In genomic region chr1:171269848-171270572, GRCm38 (mm10) we compare ENCODE assay signal across 8 mouse cellular contexts. TPM values are rescaled to one million over a fixed set of nuclear protein-coding genes. Genes with fewer than 3 reads are reported as not detected.
DNase-seq lines count a peak whose midpoint lies in the region; ATAC-seq lines count a peak whose summit lies in the region.

Gene B4galt3 (plus strand): TSS chr1:171270328.

- WGBS in hindbrain, embryonic 15.5 days = 4% methylated on average over 36 of the region's 36 CpGs

- peak within 1 kb of the TSS; percentile 94 for H3K4me3 ChIP-seq in hindbrain, embryonic 15.5 days

- peak within 1 kb of the TSS; percentile 89 for H3K4me2 ChIP-seq in hindbrain, embryonic 15.5 days

- H3K9ac ChIP-seq in hindbrain, embryonic 15.5 days = peak within 1 kb of the TSS; percentile 91

- H3K27me3 ChIP-seq in hindbrain, embryonic 15.5 days = no peaks in the 10 kb centered on the region

- peak; percentile 94 for ATAC-seq in hindbrain, embryonic 15.5 days (ENCODE audit: low FRiP score, low read depth)

- peaks cover 28% of the 10 kb centered on the region for H3K4me1 ChIP-seq in hindbrain, embryonic 15.5 days (replicated peaks)

- H3K36me3 ChIP-seq in hindbrain, embryonic 15.5 days = peaks cover 19% of the 10 kb centered on the region

- H3K9me3 ChIP-seq in hindbrain, embryonic 15.5 days = no peaks in the 10 kb centered on the region

- peak; percentile 93 for DNase-seq in R1 (ENCODE audit: low read depth, low spot score)
- DNase-seq in cerebellum, postnatal 36 days = peak; percentile 98 to 99
- peak; percentile 96 for DNase-seq in gastrocnemius, adult 18-20 months (ENCODE audit: low spot score)
- DNase-seq in layer of hippocampus, postnatal 36 days = peak; percentile 95 to 96
- peak; percentile 96 for DNase-seq in lung, postnatal 25 days (ENCODE audit: low spot score)
- peak; percentile 78 for DNase-seq in retina, adult 2 months (ENCODE audit: low read depth, low spot score)
- DNase-seq in thymus, postnatal 25 days = peak; percentile 99

- H3K27ac ChIP-seq in hindbrain, embryonic 15.5 days (replicated peaks) = peak within 1 kb of the TSS; percentile 77

RNA-seq across cellular contexts. Expression of gene B4galt3, which starts in this region (rescaled TPM):
- total RNA-seq in gastrocnemius, adult 18-20 months (2021) = 10 to 100 TPM; 12.0 to 13.0 TPM
- 105 and 107 TPM in 2 replicates for polyA plus RNA-seq in hindbrain, embryonic 15.5 days (2015; fragmentation: Nextera tagmentation; extraction: Ambion mirVana)
- 10 to 100 TPM; 68.5 to 76.8 TPM for total RNA-seq in layer of hippocampus, postnatal 36 days (2021)

Comparison
In these comparisons a context has a peak if more than half of its experiments do, and no peak if none do; other contexts are left out.
1. Peak in every context shown above with its lines: DNase-seq, ATAC-seq, H3K4me3 ChIP-seq and H3K27ac ChIP-seq.
2. RNA of gene B4galt3 (total RNA-seq): 68.5 to 76.8 TPM in layer of hippocampus, postnatal 36 days; 12.0 to 13.0 TPM in gastrocnemius, adult 18-20 months; every median in the first group is over 4 times any median in the second.